Mouse (Mus musculus): ENCODE measurements around the gene Snx22. TPM values are rescaled to one million over a fixed set of nuclear protein-coding genes. Genes with fewer than 3 reads are reported as not detected.

Snx22 gene
- total RNA-seq, 1 experiment from 2014 or later = 0.79 TPM

DNA sequence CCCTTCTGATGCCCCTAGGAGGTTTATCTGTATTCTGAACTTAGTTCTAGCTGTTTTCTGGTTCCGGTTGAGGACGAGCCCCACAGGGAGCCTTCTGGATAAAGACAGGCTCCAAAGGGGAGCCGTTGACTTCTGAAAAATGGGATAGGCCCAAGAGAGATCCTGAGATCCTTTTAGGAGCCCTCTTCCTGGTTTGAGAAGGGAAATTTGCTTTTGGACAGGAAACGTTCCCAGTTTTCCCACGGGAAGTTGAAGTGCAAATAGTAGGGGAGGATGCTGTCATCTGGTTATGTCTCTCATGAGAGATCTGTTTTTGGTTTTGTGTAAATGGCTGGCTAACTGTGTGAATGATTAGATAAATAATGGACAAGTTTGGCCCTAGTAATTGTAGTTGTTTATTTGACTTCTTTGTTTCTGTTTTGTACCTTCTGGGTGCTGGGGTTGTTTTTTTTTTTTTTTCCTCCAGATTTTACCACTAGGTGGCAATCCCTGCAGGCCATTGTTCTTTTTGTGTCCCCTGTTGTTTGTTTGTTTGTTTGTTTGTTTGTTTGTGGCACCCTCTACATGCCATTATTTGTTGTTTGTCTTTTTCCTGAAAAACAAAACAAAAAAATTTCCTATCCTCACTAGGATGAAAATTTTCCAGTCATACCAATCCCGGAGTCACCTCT, 19.5 kb downstream of the Snx22 start:
- ATAC-seq (replicated peaks in 1 of 2; ENCODE audit: insufficient read depth in 1 of 2, low FRiP score in 2 of 2, low TSS enrichment in 1 of 2, low read depth in 1 of 2, poor library complexity in 2 of 2, severe bottlenecking in 2 of 2) = no peak

DNA sequence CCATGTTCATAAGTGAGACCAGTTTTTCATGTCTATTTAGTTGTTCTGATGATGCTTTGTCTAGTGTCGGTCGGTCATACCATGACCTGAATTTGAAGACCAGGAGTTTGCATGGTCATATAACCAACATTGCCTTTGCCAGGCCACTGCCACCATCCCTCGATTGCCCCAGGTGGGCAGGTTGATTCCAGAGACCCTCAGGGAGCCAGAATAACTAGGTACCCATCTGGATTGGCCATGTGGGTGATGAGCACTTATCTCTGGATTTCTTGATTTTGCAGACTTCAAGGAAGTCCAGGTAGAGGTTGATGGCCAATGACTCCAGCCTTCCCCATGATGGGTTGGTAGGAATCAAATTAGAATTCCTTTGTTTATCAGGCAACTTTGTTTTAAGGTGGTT, 26.3 kb downstream of the Snx22 start:
- no peak for ATAC-seq (replicated peaks in 1 of 2; ENCODE audit: insufficient read depth in 1 of 2, low FRiP score in 2 of 2, low TSS enrichment in 1 of 2, low read depth in 1 of 2, poor library complexity in 2 of 2, severe bottlenecking in 2 of 2)

- no peak for ATAC-seq (replicated peaks in 1 of 2; ENCODE audit: insufficient read depth in 1 of 2, low FRiP score in 2 of 2, low TSS enrichment in 1 of 2, low read depth in 1 of 2, poor library complexity in 2 of 2, severe bottlenecking in 2 of 2)
Measured at GRCm38 (mm10) chr9:66042331-66042730, 27.2 kb downstream of the Snx22 start.

DNA sequence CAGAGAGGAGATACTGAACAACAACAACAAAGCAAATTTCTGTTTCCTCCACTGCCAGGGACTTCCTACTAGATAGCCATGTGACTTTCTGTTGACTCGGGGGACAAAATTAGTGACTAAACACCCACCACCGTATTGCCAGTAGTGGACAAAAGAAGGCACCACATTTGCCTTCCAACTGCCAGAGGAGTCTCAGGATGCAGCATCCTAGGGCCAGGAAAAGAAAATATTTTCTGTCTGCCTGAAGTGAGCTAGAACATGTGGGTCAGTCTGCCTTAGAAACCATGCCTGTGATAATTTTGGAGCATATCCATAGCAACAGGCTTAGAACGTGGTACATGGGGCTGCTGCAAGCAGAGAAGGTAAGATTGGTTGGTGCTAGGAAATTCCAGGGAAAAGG, 28.7 kb downstream of the Snx22 start:
- ATAC-seq (replicated peaks in 1 of 2; ENCODE audit: insufficient read depth in 1 of 2, low FRiP score in 2 of 2, low TSS enrichment in 1 of 2, low read depth in 1 of 2, poor library complexity in 2 of 2, severe bottlenecking in 2 of 2) = no peak

DNA sequence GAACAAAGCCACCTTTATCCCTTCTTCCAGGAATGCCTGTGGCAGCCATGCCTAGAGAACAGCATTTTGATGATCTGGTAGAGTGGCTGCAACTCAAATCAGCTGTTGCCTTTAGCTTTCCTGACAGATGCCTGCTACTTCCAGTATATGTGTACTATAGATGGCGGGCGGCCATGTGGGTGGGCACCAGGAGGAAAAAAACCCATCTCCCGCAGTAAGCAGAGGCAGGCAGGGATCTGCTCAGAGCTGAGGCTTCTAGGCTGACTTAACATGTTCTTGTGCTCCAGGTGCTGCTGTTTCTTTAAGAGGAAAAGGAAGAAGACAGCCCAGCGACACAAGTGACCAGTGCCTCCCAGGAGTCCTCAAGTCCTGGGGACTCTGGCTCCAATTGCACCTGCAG, 30.2 kb downstream of the Snx22 start:
- no peak for ATAC-seq (replicated peaks in 1 of 2; ENCODE audit: insufficient read depth in 1 of 2, low FRiP score in 2 of 2, low TSS enrichment in 1 of 2, low read depth in 1 of 2, poor library complexity in 2 of 2, severe bottlenecking in 2 of 2)

GRCm38 (mm10) chr9:66038581-66038980, 30.9 kb downstream of the Snx22 start:
- ATAC-seq (replicated peaks in 1 of 2; ENCODE audit: insufficient read depth in 1 of 2, low FRiP score in 2 of 2, low TSS enrichment in 1 of 2, low read depth in 1 of 2, poor library complexity in 2 of 2, severe bottlenecking in 2 of 2) = no peak

GRCm38 (mm10) chr9:66038082-66038481, 31.4 kb downstream of the Snx22 start:
- ATAC-seq (replicated peaks in 1 of 2; ENCODE audit: insufficient read depth in 1 of 2, low FRiP score in 2 of 2, low TSS enrichment in 1 of 2, low read depth in 1 of 2, poor library complexity in 2 of 2, severe bottlenecking in 2 of 2) = no peak

- no peak for ATAC-seq (replicated peaks in 1 of 2; ENCODE audit: insufficient read depth in 1 of 2, low FRiP score in 2 of 2, low TSS enrichment in 1 of 2, low read depth in 1 of 2, poor library complexity in 2 of 2, severe bottlenecking in 2 of 2)
Measured at GRCm38 (mm10) chr9:66020601-66021000, 48.9 kb downstream of the Snx22 start.

Other genes starting within 250 kb of the Snx22 start
- gene Zfp609, start 242.2 kb downstream of the Snx22 start, total RNA-seq (2017) = 5.8 and 5.9 TPM in 2 replicates
- gene Pclaf, start 179.5 kb downstream of the Snx22 start, total RNA-seq (2017) = 114 and 135 TPM in 2 replicates
- 24.4 and 24.5 TPM in 2 replicates for gene Trip4, start 160.9 kb downstream of the Snx22 start, total RNA-seq (2017)
- gene Csnk1g1, start 160.8 kb downstream of the Snx22 start, total RNA-seq (2017) = 42.0 and 51.1 TPM in 2 replicates
- 510 and 514 TPM in 2 replicates for gene Ppib, start 9.5 kb downstream of the Snx22 start, total RNA-seq (2017)
- gene Snx1, start 56.9 kb upstream of the Snx22 start, total RNA-seq (2017) = 110 and 128 TPM in 2 replicates
- 118 and 142 TPM in 2 replicates for gene Ciao2a, start 56.9 kb upstream of the Snx22 start, total RNA-seq (2017)
- gene Dapk2, start 88.5 kb upstream of the Snx22 start, total RNA-seq (2017) = 1.3 and 2.5 TPM in 2 replicates

All from hematopoietic stem cell, adult 5-6 weeks (primary cell).